Mouse (Mus musculus): Measurements from ENCODE around the gene Ctsd.
A peak's percentile ranks its signal among the peaks of the same experiment; 100 is the strongest.
"Not testable (repeated sequence)": the region's sequence is repeated elsewhere in the genome, so short reads cannot be mapped to it uniquely, and the experiment has no call there.

Ctsd gene

GRCm38 (mm10) chr7:142373641-142374412, 14.0 kb downstream of the Ctsd start, which contains the start of gene Ifitm10:
Gene Ifitm10, minus strand, starts transcription at chr7:142373753.
- DNase-seq: peak; percentile 36 to 40

DNA sequence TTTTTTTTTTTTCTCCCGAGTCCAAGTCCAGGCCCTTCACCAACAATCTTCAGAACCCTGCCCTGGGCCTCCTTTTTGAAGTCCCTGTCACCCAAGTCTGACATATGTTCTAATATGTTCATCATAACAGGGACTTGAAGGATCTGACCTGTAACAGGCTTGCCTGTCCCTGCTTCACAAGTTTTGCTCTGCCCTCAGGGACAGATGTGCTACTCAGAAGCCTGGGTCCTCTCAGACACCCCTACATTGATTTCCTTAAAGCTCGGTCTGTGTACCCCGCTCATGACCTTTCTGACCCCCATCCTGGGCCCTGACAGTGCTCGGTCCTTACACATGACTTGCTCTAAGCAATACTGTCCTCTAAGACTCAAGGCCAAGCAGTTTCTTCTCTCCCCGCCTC, 14.8 kb downstream of the Ctsd start:
- no peak for DNase-seq

GRCm38 (mm10) chr7:142371768-142372661, 15.8 kb downstream of the Ctsd start:
- peak; percentile 50 to 63 for DNase-seq

DNA sequence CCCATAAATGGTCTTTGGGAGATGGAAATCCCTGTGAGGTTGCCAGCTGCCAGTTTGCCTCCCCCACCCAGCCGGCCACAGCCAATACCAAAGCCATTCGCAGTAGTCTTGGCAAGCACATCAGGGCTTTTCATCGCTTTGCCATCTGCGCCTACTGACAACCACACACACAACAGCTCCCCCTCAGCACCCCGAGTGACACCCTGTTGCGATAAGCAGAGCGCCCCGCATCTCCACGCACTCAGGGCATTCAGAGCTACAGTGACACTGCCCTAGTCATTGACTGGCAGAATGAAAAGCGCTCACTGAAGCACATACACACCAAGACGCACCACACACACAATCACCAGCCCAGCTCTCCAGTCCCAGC, 16.5 kb downstream of the Ctsd start:
- peak; percentile 81 for DNase-seq

GRCm38 (mm10) chr7:142370937-142371336, 16.9 kb downstream of the Ctsd start:
- no peak for DNase-seq

GRCm38 (mm10) chr7:142369820-142370219, 18.0 kb downstream of the Ctsd start:
- DNase-seq: peak; percentile 47 to 48

GRCm38 (mm10) chr7:142368856-142369255, 19.0 kb downstream of the Ctsd start:
- DNase-seq: peak; percentile 96

GRCm38 (mm10) chr7:142363107-142363506, 24.7 kb downstream of the Ctsd start:
- DNase-seq: no peak

DNA sequence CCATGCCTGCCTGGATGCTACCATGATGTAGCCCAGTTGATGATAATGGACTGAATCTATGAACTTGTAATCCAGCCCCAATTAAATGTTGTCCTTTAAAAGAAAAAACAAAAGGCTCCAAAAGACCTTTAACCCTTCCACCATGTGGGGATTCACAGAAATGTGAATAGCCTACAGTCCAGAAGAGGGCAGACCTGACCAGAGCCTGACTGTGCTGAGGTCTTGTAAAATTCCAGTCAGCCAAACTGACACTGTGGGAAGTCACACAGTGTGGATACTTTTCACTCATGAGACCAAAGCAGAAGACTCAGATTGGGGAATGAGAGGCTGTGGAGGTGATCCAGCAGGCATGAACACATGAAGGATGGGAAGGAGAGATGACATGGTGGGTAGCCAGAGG, 27.1 kb downstream of the Ctsd start:
- peak in 1 of 2 experiments; percentile 37 for DNase-seq

- no peak for DNase-seq
These were observed 28.7 kb downstream of the Ctsd start for GRCm38 (mm10) chr7:142359129-142359528.

GRCm38 (mm10) chr7:142357566-142357965, 30.3 kb downstream of the Ctsd start:
- no peak for DNase-seq

DNA sequence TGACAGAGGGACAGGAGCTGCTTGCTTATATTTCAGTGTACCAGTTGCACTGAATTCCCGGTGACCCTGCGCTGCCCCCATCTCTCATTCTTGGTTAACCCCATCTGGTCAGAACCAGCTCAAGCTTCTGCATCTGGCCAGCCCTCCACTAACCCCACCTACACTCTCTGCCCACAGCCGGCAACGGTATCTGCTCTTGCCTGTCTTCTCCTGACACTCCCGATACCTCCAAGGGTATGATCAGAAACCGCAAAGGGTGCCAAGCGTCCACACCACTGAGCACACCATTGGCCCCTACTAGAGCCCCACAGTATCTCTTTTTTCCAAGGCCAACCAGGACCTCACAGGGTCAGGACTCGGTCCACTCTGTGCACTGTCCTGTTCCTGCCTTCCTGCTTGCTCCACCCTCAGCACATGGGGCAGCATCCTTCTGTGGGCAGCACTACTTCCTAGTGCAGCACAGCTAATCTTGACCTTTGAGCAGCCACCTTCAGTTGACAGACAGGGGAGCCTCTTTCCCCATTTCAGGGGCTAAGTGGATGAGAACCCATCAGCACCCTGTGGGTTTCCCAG, 33.1 kb downstream of the Ctsd start:
- no peak for DNase-seq

DNA sequence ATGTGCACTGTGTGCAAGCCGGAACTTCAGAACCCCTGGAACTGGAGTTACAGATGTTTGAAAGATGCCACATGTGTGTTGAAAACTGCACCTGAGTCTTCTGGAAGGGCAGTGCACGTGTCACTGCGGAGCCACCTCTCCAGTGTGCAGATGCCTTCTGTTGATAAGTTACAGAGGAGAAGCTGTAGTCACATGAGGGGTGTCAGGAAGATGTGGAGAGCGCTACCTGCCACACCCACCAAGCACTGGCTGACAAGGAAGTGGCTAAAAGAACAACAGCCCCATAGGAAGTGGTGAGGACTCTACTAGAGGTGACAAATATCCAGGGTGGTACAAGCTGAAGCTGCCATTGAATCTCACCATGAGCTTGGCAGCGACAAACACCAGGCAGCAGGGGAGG, 34.0 kb downstream of the Ctsd start:
- no peak for DNase-seq

DNA sequence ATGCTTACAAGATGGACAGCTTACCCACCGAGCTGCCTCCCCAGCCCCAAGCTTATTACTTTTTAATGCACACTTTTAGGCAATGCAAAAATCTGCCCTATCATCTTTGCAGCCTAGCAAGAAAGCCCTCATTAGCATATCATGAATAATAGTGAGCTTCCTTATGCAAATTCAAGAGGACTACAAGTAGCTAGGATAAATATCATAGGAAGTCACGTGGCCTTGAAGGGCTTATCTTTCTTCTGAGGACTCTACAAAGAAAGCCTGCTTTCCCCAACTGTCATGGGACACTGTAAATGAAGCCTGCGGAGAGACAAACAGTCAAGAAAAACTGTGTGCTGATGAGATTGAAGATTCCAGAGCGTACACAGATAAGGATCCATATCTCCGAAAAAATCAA, 36.3 kb downstream of the Ctsd start:
- DNase-seq: no peak

GRCm38 (mm10) chr7:142349308-142349961, 38.4 kb downstream of the Ctsd start:
- DNase-seq: no peak

GRCm38 (mm10) chr7:142347542-142347941, 40.3 kb downstream of the Ctsd start:
- no peak for DNase-seq

DNA sequence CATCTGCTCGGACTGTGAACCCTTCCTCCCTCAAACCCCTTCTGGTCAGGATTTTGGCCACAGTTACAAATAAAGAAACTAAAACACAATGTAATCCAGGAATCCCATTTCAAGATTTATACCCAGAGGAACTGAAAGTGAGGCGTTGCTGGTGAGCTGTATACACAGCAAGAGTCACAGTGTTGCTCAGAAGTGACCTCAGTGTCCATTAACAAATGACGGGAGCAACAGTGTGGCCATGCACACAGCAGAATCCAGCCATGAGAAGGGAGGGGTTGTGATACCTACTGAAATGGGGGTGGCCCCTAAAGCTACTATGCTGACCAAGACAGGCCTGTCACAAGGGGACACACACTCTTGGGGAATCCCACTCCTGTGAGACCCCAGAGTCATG, 45.6 kb downstream of the Ctsd start:
- DNase-seq: no peak

DNA sequence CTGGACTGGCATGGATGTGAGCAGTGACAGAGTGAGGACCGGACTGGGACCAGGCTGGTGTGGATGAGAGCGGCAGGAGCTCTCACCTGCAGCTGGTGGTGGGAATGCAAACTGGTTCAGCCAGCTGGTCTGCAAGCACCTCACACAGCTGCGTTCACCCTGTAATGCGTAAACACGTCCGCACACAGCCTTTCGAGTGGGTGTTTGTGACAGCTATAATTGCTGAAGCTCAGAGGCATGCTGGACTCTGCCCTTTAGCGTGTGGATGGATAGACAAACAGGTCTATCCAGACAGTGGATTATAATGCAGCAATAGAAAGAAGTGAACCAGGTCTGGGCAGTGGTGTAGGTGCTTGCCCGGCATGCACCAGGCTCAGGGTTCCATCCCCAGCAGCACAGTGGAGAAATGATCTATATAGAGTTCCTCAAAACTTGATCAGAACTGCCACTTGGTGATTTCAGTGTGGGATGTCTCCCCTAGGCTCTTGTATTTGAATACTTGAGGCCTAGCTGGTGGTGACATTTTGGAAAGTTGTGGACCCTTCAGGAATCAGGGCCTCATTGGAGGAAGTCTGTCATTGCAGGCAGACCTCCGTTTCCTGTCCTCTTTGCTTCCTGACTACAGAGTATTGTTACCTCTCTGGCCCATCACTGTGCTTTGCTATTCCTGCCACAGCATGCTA, 46.1 kb downstream of the Ctsd start:
- no peak for DNase-seq

DNA sequence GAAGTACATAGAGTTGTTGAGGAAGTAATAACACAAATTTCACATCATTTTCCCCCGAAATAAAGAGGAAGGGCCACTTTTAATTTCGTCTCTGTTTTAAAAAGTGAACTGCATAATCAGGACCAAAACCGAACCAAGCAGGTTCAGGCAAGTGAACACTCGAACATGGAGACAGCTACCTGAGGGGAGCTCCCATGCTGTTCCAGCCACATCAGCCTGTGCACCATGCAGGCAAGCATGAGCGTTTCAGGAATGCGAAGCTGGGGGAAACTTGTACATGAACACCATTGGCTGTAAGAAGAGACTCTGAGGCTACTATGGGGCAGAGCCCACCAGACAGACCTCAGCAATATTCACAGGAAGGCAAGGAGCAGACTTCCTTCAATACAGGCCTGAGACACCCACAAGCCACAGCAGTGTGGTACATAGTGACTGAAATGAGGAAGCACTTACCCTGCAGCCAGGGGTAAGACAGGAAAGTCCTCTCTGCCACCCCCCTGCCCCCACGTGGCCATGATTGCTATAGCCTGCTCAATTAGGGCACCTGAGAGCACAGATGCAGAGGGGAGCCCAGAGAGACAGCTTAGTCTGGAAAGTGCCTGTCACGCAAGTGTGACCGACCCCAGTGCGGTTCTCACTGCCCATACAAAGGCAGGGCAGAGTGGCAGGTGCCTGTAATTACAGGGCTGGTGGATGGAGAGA, 47.4 kb downstream of the Ctsd start:
- no peak for DNase-seq

DNA sequence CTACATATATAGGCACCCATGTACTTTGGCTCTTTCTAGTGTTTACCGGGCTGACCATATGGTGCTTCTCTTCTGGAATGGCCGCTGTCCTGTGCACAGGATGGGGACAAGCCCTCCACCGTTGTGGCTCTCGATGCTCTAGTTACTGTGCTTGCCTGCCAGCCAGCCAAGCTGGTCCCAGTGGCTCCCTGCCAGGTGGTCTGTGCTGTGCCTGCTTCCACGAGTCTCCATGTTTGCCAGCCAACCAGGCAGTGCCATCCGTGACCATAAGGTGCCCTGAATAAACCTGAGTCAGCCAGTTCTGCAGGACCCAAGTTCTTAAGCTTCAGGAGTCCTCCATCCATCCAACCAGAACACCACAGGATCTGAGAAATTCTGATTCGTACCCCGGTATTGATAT, 52.7 kb downstream of the Ctsd start:
- DNase-seq: peak; percentile 98

GRCm38 (mm10) chr7:142334246-142334645, 53.6 kb downstream of the Ctsd start:
- DNase-seq: peak; percentile 97 to 99

- not testable (repeated sequence) for DNase-seq
These were observed 55.1 kb downstream of the Ctsd start for GRCm38 (mm10) chr7:142332741-142333140.
